Mouse (Mus musculus) MEL (cell line): ENCODE data around the gene Atp10a.

Experiments used
- CTCF ChIP-seq, 3 experiments: IDR thresholded peaks in 2 of 3; conservative IDR thresholded peaks in 1 of 3; 2 replicates each; pipeline ENCODE4 v1.5.1; 2011 to 2012; ENCODE audit warnings: low read length in 3 of 3, low read depth in 2 of 3, mild to moderate bottlenecking in 2 of 3, improper control_type of control experiment in 1 of 3, inconsistent platforms in 1 of 3, mixed read lengths in 1 of 3, moderate library complexity in 1 of 3; ENCODE audit not compliant: control insufficient read depth in 1 of 3, insufficient read depth in 1 of 3, poor library complexity in 1 of 3, severe bottlenecking in 1 of 3
- E2F4 ChIP-seq: IDR thresholded peaks from 2 replicates; pipeline ENCODE4 v1.6.1; 2011; ENCODE audit warnings: low read depth, low read length, improper control_type of control experiment, borderline replicate concordance
- ETS1 ChIP-seq: IDR thresholded peaks from 2 replicates; pipeline ENCODE4 v1.6.1; 2012; ENCODE audit warnings: low read depth, mild to moderate bottlenecking, inconsistent platforms, low read length, improper control_type of control experiment, moderate library complexity
- GATA1 ChIP-seq: IDR thresholded peaks from 2 replicates; pipeline ENCODE4 v1.6.1; 2011; ENCODE audit warnings: low read depth, low read length, improper control_type of control experiment
- MAX ChIP-seq: IDR thresholded peaks from 2 replicates; pipeline ENCODE4 v1.6.1; 2011; ENCODE audit warnings: low read length, improper control_type of control experiment
- MAZ ChIP-seq: IDR thresholded peaks from 2 replicates; pipeline ENCODE4 v1.6.1; 2012; ENCODE audit warnings: low read depth, mild to moderate bottlenecking, inconsistent platforms, low read length, improper control_type of control experiment
- NRF1 ChIP-seq: IDR thresholded peaks from 2 replicates; pipeline ENCODE4 v1.6.1; 2014; ENCODE audit warnings: low read depth, mild to moderate bottlenecking, inconsistent platforms, low read length, improper control_type of control experiment, moderate library complexity; ENCODE audit not compliant: poor library complexity, insufficient read depth, severe bottlenecking
- POLR2A ChIP-seq, 2 experiments: IDR thresholded peaks; 2 replicates each; pipeline ENCODE4 v1.6.1; 2011 to 2012; ENCODE audit warnings: low read length in 2 of 2, mild to moderate bottlenecking in 2 of 2, control low read depth in 1 of 2, improper control_type of control experiment in 1 of 2, low read depth in 1 of 2, moderate library complexity in 1 of 2; ENCODE audit not compliant: control insufficient read depth in 1 of 2, insufficient read depth in 1 of 2, poor library complexity in 1 of 2
- SMC3 ChIP-seq: IDR thresholded peaks from 2 replicates; pipeline ENCODE4 v1.6.1; 2011; ENCODE audit warnings: low read depth, low read length, improper control_type of control experiment
- USF1 ChIP-seq: IDR thresholded peaks from 2 replicates; pipeline ENCODE4 v1.6.1; 2014; ENCODE audit warnings: low read depth, mild to moderate bottlenecking, inconsistent platforms, low read length, improper control_type of control experiment, moderate library complexity

DNA sequence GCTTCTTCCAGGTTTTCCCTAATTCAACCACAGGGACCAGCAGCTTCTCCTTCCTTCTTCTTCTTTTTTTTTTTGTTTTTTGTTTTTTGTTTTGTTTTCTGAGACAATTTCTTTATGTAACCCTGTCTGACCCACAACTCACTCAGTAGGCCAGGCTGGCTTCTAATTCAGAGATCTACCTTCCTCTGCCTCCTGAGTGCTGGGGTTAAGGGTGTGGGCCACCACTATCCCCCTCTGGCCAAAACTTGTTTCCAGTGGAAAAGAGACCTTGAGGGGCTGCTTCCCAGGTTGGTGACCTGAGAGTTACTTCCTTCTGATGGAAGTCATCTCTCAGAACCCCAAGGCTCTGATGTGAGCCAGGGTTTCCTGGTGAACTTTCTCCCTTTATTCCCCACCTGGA is 4.1 kb downstream of the Atp10a start:
- TF ChIP-seq CTCF (IDR thresholded peaks at IDR 0.05 in 2 of 3, conservative IDR thresholded peaks at IDR 0.05 in 1 of 3; ENCODE audit: control insufficient read depth in 1 of 3, insufficient read depth in 1 of 3, low read depth in 2 of 3, low read length in 3 of 3, poor library complexity in 1 of 3, severe bottlenecking in 1 of 3) (no peak), E2F4 (no peak), MAX (no peak), ETS1 (no peak), POLR2A (IDR thresholded peaks at IDR 0.05; ENCODE audit: control insufficient read depth in 1 of 2, insufficient read depth in 1 of 2, low read depth in 1 of 2, low read length in 2 of 2, poor library complexity in 1 of 2) (no peak), USF1 (no peak), SMC3 (no peak), MAZ (no peak), NRF1 (no peak), GATA1 (no peak)
